In genomic region chr14:122106822-122107468, GRCm38 (mm10) we compare ENCODE assay signal across 8 mouse cellular contexts. TPM values are rescaled to one million over a fixed set of nuclear protein-coding genes. Genes with fewer than 3 reads are reported as not detected.
DNase-seq lines count a peak whose midpoint lies in the region; ATAC-seq lines count a peak whose summit lies in the region.

Gene Tm9sf2 (plus strand): TSS chr14:122107038.

- H3K9me3 ChIP-seq in hindbrain, embryonic 10.5 days: no peaks in the 10 kb centered on the region

- peaks cover 15% of the 10 kb centered on the region for H3K36me3 ChIP-seq in hindbrain, embryonic 10.5 days

- peak; percentile 93 for DNase-seq in MN1 (ENCODE audit: low spot score)
- peak; percentile 92 for DNase-seq in cerebellum, adult 9-10 months
- DNase-seq in hindbrain, embryonic 10.5 days (ENCODE audit: low spot score): peak; percentile 90
- peak; percentile 88 to 95 for DNase-seq in layer of hippocampus, postnatal 10 days (ENCODE audit: low spot score in 2 of 2)
- DNase-seq in lung, postnatal 10 days: peak; percentile 95
- DNase-seq in ovary, postnatal 36 days (ENCODE audit: low spot score): peak; percentile 95
- peak; percentile 94 for DNase-seq in thymus, postnatal 25 days

- no peaks in the 10 kb centered on the region for H3K27me3 ChIP-seq in hindbrain, embryonic 10.5 days (ENCODE audit: insufficient read depth, poor library complexity, severe bottlenecking)

- under 1% methylated on average over 76 of the region's 76 CpGs for WGBS in hindbrain, embryonic 10.5 days

- peak within 1 kb of the TSS; percentile 99 for H3K4me3 ChIP-seq in hindbrain, embryonic 10.5 days

- peak within 1 kb of the TSS; percentile 97 for H3K27ac ChIP-seq in hindbrain, embryonic 10.5 days

- H3K4me1 ChIP-seq in hindbrain, embryonic 10.5 days (replicated peaks): peaks cover 37% of the 10 kb centered on the region

- peak; percentile 91 for ATAC-seq in frontal cortex, adult (ENCODE audit: low TSS enrichment)

RNA-seq across cellular contexts. Expression of gene Tm9sf2, which starts in this region (rescaled TPM):
- 113 and 126 TPM in 2 replicates for polyA plus RNA-seq in hindbrain, embryonic 10.5 days (2016; fragmentation: Nextera tagmentation; extraction: Ambion mirVana)
- 10 to 100 TPM; 78.5 to 89.9 TPM for total RNA-seq in layer of hippocampus, postnatal 10 days (2021)

Comparison
In these comparisons a context has a peak if more than half of its experiments do, and no peak if none do; other contexts are left out.
1. Peak in every context shown above with its lines: DNase-seq, ATAC-seq, H3K4me3 ChIP-seq and H3K27ac ChIP-seq.